Mouse (Mus musculus) thymus, adult 2 months (tissue): ENCODE data around the gene Kpna3.

Source experiments
- CTCF ChIP-seq: fragments of 200-500 bp; IDR thresholded peaks from 2 replicates; pipeline ENCODE4 v1.5.1; 2012; ENCODE audit warnings: mild to moderate bottlenecking, control low read depth, low read length, moderate library complexity, borderline replicate concordance; ENCODE audit not compliant: control insufficient read depth, poor library complexity, insufficient read depth; ENCODE audit errors: extremely low read depth
- POLR2A ChIP-seq: fragments of 200-500 bp; IDR thresholded peaks from 2 replicates; pipeline ENCODE4 v1.6.1; 2012; ENCODE audit warnings: mild to moderate bottlenecking, low read length, control low read depth, moderate library complexity; ENCODE audit not compliant: control insufficient read depth, poor library complexity, insufficient read depth; ENCODE audit errors: extremely low read depth

GRCm38 (mm10) chr14:61363734-61364133, 75.9 kb downstream of the Kpna3 start:
- TF ChIP-seq CTCF (no peak), POLR2A (no peak)
